Comparison of ENCODE assay signal across 17 mouse cellular contexts in genomic region chr11:116057237-116057881, GRCm38 (mm10). TPM values are rescaled to one million over a fixed set of nuclear protein-coding genes. Genes with fewer than 3 reads are reported as not detected.
DNase-seq lines count a peak whose midpoint lies in the region; ATAC-seq and TF ChIP-seq lines count a peak whose summit lies in the region.
"Had no signal": no experiment of that assay in that cellular context is flagged by ENCODE, and none has a peak within 500 bp of the region (broad histone marks: within the 10 kb centered on the region; RNA-seq: fewer than 3 reads in every experiment).

No protein-coding gene starts in this region.

- H3K4me3 ChIP-seq in heart, embryonic 10.5 days: no peak overlapping the region
- H3K4me3 ChIP-seq in liver, embryonic 14.5 days (ENCODE audit: insufficient read depth in 1 of 2, low read depth in 2 of 2, low read length in 2 of 2): no peak overlapping the region
- H3K4me3 ChIP-seq in midbrain, embryonic 14.5 days (replicated peaks; ENCODE audit: low read depth, low read length): no peak overlapping the region
- H3K4me3 ChIP-seq: erythroblast, embryonic 14.5 days; intestine, embryonic 15.5 days; midbrain, embryonic 15.5 days had no signal

- no peaks in the 10 kb centered on the region for H3K27me3 ChIP-seq in heart, embryonic 10.5 days (ENCODE audit: insufficient read depth, poor library complexity, severe bottlenecking)
- H3K27me3 ChIP-seq in liver, embryonic 14.5 days (ENCODE audit: control insufficient read depth, insufficient read depth, low read length): no peaks in the 10 kb centered on the region
- no peaks in the 10 kb centered on the region for H3K27me3 ChIP-seq in midbrain, embryonic 14.5 days (ENCODE audit: control insufficient read depth, insufficient read depth, low read length)
- H3K27me3 ChIP-seq: intestine, embryonic 15.5 days; midbrain, embryonic 15.5 days had no signal

- H3K4me2 ChIP-seq in liver, embryonic 14.5 days (ENCODE audit: low read depth): peak overlapping the region; percentile 16
- H3K4me2 ChIP-seq in midbrain, embryonic 14.5 days (ENCODE audit: low read length): no peak overlapping the region
- H3K4me2 ChIP-seq: intestine, embryonic 15.5 days; midbrain, embryonic 15.5 days had no signal

- peaks cover 26% of the 10 kb centered on the region for H3K4me1 ChIP-seq in heart, embryonic 10.5 days
- peaks cover 13 to 28% of the 10 kb centered on the region in 2 experiments for H3K4me1 ChIP-seq in liver, embryonic 14.5 days (replicated peaks; ENCODE audit: control insufficient read depth in 2 of 2, insufficient read depth in 2 of 2, low read length in 1 of 2)
- H3K4me1 ChIP-seq in midbrain, embryonic 14.5 days (ENCODE audit: control insufficient read depth, insufficient read depth, low read length): no peaks in the 10 kb centered on the region
- H3K4me1 ChIP-seq: intestine, embryonic 15.5 days; midbrain, embryonic 15.5 days had no signal

- peaks cover 98% of the 10 kb centered on the region for H3K36me3 ChIP-seq in heart, embryonic 10.5 days
- peaks cover 53% of the 10 kb centered on the region for H3K36me3 ChIP-seq in liver, embryonic 14.5 days (replicated peaks; ENCODE audit: control insufficient read depth, insufficient read depth, low read depth)
- H3K36me3 ChIP-seq in midbrain, embryonic 14.5 days (ENCODE audit: control insufficient read depth, insufficient read depth, low read length): peaks cover 93% of the 10 kb centered on the region

- DNase-seq in heart, embryonic 10.5 days (ENCODE audit: low spot score): no peak
- no peak for DNase-seq in heart, postnatal 36 days
- peak; percentile 49 for DNase-seq in testis, postnatal 10 days (ENCODE audit: low spot score)
- no peak for DNase-seq in testis, postnatal 14 days (ENCODE audit: low spot score)
- peak in 1 of 3 experiments; percentile 41 for DNase-seq in liver, embryonic 14.5 days (ENCODE audit: low read depth in 3 of 3, low spot score in 3 of 3)
- DNase-seq in midbrain, embryonic 14.5 days: no peak
- DNase-seq: adrenal gland, postnatal 25 days; B cell, adult 2 months; forebrain, postnatal 0 days; gastrocnemius, postnatal 10 days; kidney, postnatal 25 days; lung, postnatal 14 days; thymus, postnatal 14 days had no signal

- H3K9me3 ChIP-seq in heart, embryonic 10.5 days: no peaks in the 10 kb centered on the region
- H3K9me3 ChIP-seq in liver, embryonic 14.5 days (ENCODE audit: control insufficient read depth, low read length): no peaks in the 10 kb centered on the region
- no peaks in the 10 kb centered on the region for H3K9me3 ChIP-seq in midbrain, embryonic 14.5 days (ENCODE audit: control insufficient read depth, low read length)
- H3K9me3 ChIP-seq: intestine, embryonic 15.5 days; midbrain, embryonic 15.5 days had no signal

- H3K27ac ChIP-seq in heart, embryonic 10.5 days: 0 out of 2 replicates have a peak overlapping the region, but pooled peaks have one; percentile 23
- peak overlapping the region; percentile 50 for H3K27ac ChIP-seq in liver, embryonic 14.5 days
- no peak overlapping the region for H3K27ac ChIP-seq in midbrain, embryonic 14.5 days (replicated peaks; ENCODE audit: low read depth, low read length)
- H3K27ac ChIP-seq: intestine, embryonic 15.5 days; midbrain, embryonic 15.5 days had no signal

- no peak for TF ChIP-seq CTCF in liver, embryonic 14.5 days (IDR thresholded peaks at IDR 0.05; ENCODE audit: low read depth)

- intact Hi-C loops in heart, postnatal 36 days (cut with DNase I): no loop called here

- 41% methylated on average over 4 of the region's 4 CpGs for WGBS in heart, embryonic 10.5 days
- WGBS in liver, embryonic 14.5 days (ENCODE audit: insufficient replicate concordance): 23% methylated on average over 4 of the region's 4 CpGs
- WGBS in midbrain, embryonic 14.5 days: 96% methylated on average over 4 of the region's 4 CpGs

- peak; percentile 75 for ATAC-seq in liver, embryonic 14.5 days (ENCODE audit: insufficient read depth)
- no peak for ATAC-seq in inflammation-experienced regulatory T-cells, adult 6 months
- no peak for ATAC-seq in midbrain, embryonic 14.5 days (ENCODE audit: low FRiP score, low TSS enrichment)
- ATAC-seq: forebrain, postnatal 0 days; intestine, embryonic 15.5 days; midbrain, embryonic 15.5 days had no signal

- H3K9ac ChIP-seq in liver, embryonic 14.5 days (replicated peaks): no peak overlapping the region
- H3K9ac ChIP-seq in midbrain, embryonic 14.5 days (replicated peaks; ENCODE audit: low read length): no peak overlapping the region
- H3K9ac ChIP-seq: forebrain, postnatal 0 days; intestine, embryonic 15.5 days; midbrain, embryonic 15.5 days had no signal

- TF ChIP-seq EP300 in liver, embryonic 14.5 days (IDR thresholded peaks at IDR 0.05; ENCODE audit: low read depth): 0 out of 2 replicates have a peak, but pooled peaks have one; percentile 27

RNA-seq across cellular contexts. Expression of gene Unc13d, which starts 20.4 kb away (rescaled TPM):
- 6.1 and 7.2 TPM in 2 replicates for polyA plus RNA-seq in heart, embryonic 10.5 days (2016; fragmentation: Nextera tagmentation; extraction: Ambion mirVana)
- under 1 TPM; 0.41 to 0.42 TPM for total RNA-seq in heart, postnatal 36 days (2021)
- 18.7 and 19.6 TPM in 2 replicates for polyA plus RNA-seq in liver, embryonic 14.5 days (2012; rRNA removed)
- polyA plus RNA-seq in liver, embryonic 14.5 days (2014; fragmentation: Nextera tagmentation; extraction: Ambion mirVana): 14.9 and 16.8 TPM in 2 replicates
- polyA plus RNA-seq in inflammation-experienced regulatory T-cells, adult 6 months (2017; shearing (Covaris generic)): 100 to 1,000 TPM in 1 of 3 experiments, 10 to 100 TPM in 2; 80.1 to 128 (median 81.9) TPM
- 1.1 and 1.5 TPM in 2 replicates for polyA plus RNA-seq in midbrain, embryonic 14.5 days (2014; fragmentation: Nextera tagmentation; extraction: Ambion mirVana)

RNA-seq across cellular contexts. Expression of gene Unk, which starts 27.2 kb away (rescaled TPM):
- polyA plus RNA-seq in heart, embryonic 10.5 days (2016; fragmentation: Nextera tagmentation; extraction: Ambion mirVana): 33.3 and 37.1 TPM in 2 replicates
- total RNA-seq in heart, postnatal 36 days (2021): 1 to 10 TPM; 8.0 to 8.4 TPM
- polyA plus RNA-seq in liver, embryonic 14.5 days (2012; rRNA removed): 10.4 and 12.1 TPM in 2 replicates
- polyA plus RNA-seq in liver, embryonic 14.5 days (2014; fragmentation: Nextera tagmentation; extraction: Ambion mirVana): 6.4 and 7.9 TPM in 2 replicates
- polyA plus RNA-seq in inflammation-experienced regulatory T-cells, adult 6 months (2017; shearing (Covaris generic)): 10 to 100 TPM; 10.1 to 14.6 (median 12.7) TPM
- 26.5 and 33.0 TPM in 2 replicates for polyA plus RNA-seq in midbrain, embryonic 14.5 days (2014; fragmentation: Nextera tagmentation; extraction: Ambion mirVana)

RNA-seq across cellular contexts. Expression of gene Wbp2, which starts 29.4 kb away (rescaled TPM):
- polyA plus RNA-seq in heart, embryonic 10.5 days (2016; fragmentation: Nextera tagmentation; extraction: Ambion mirVana): 122 and 158 TPM in 2 replicates
- total RNA-seq in heart, postnatal 36 days (2021): 100 to 1,000 TPM in 1 of 2 experiments, 10 to 100 TPM in 1; 97.0 to 106 TPM
- polyA plus RNA-seq in liver, embryonic 14.5 days (2012; rRNA removed): 46.2 and 57.4 TPM in 2 replicates
- polyA plus RNA-seq in liver, embryonic 14.5 days (2014; fragmentation: Nextera tagmentation; extraction: Ambion mirVana): 74.5 and 87.6 TPM in 2 replicates
- polyA plus RNA-seq in inflammation-experienced regulatory T-cells, adult 6 months (2017; shearing (Covaris generic)): 100 to 1,000 TPM; 153 to 156 (median 154) TPM
- 152 and 160 TPM in 2 replicates for polyA plus RNA-seq in midbrain, embryonic 14.5 days (2014; fragmentation: Nextera tagmentation; extraction: Ambion mirVana)

RNA-seq across cellular contexts. Expression of gene H3f3b, which starts 29.6 kb away (rescaled TPM):
- polyA plus RNA-seq in heart, embryonic 10.5 days (2016; fragmentation: Nextera tagmentation; extraction: Ambion mirVana): 684 and 1,078 TPM in 2 replicates
- 100 to 1,000 TPM; 136 to 158 TPM for total RNA-seq in heart, postnatal 36 days (2021)
- 173 and 248 TPM in 2 replicates for polyA plus RNA-seq in liver, embryonic 14.5 days (2012; rRNA removed)
- 651 and 676 TPM in 2 replicates for polyA plus RNA-seq in liver, embryonic 14.5 days (2014; fragmentation: Nextera tagmentation; extraction: Ambion mirVana)
- polyA plus RNA-seq in inflammation-experienced regulatory T-cells, adult 6 months (2017; shearing (Covaris generic)): 1,000 to 10,000 TPM; 1,545 to 2,086 (median 2,075) TPM
- 2,683 and 2,948 TPM in 2 replicates for polyA plus RNA-seq in midbrain, embryonic 14.5 days (2014; fragmentation: Nextera tagmentation; extraction: Ambion mirVana)

RNA-seq across cellular contexts. Expression of gene Galk1, which starts 44.8 kb away (rescaled TPM):
- polyA plus RNA-seq in heart, embryonic 10.5 days (2016; fragmentation: Nextera tagmentation; extraction: Ambion mirVana): 202 and 273 TPM in 2 replicates
- total RNA-seq in heart, postnatal 36 days (2021): 10 to 100 TPM; 12.8 to 19.3 TPM
- 55.9 and 59.1 TPM in 2 replicates for polyA plus RNA-seq in liver, embryonic 14.5 days (2012; rRNA removed)
- polyA plus RNA-seq in liver, embryonic 14.5 days (2014; fragmentation: Nextera tagmentation; extraction: Ambion mirVana): 102 and 113 TPM in 2 replicates
- polyA plus RNA-seq in inflammation-experienced regulatory T-cells, adult 6 months (2017; shearing (Covaris generic)): 10 to 100 TPM; 14.4 to 20.1 (median 15.9) TPM
- polyA plus RNA-seq in midbrain, embryonic 14.5 days (2014; fragmentation: Nextera tagmentation; extraction: Ambion mirVana): 32.5 and 39.3 TPM in 2 replicates
